10 mouse cellular contexts compared by ENCODE assay signal in genomic region chr4:144906978-144907703, GRCm38 (mm10). TPM values are rescaled to one million over a fixed set of nuclear protein-coding genes. Genes with fewer than 3 reads are reported as not detected.
DNase-seq lines count a peak whose midpoint lies in the region; ATAC-seq and TF ChIP-seq lines count a peak whose summit lies in the region.
"Had no signal": no experiment of that assay in that cellular context is flagged by ENCODE, and none has a peak within 500 bp of the region (broad histone marks: within the 10 kb centered on the region; RNA-seq: fewer than 3 reads in every experiment).

No protein-coding gene starts in this region.

- no peaks in the 10 kb centered on the region for H3K4me1 ChIP-seq in hindbrain, embryonic 16.5 days (ENCODE audit: control insufficient read depth, insufficient read depth, low read depth, low read length)
- no peaks in the 10 kb centered on the region for H3K4me1 ChIP-seq in hindbrain, postnatal 0 days (ENCODE audit: insufficient read depth, low read length)
- peaks cover 56 to 59% of the 10 kb centered on the region in 2 experiments for H3K4me1 ChIP-seq in CH12.LX (ENCODE audit: control insufficient read depth in 1 of 2, insufficient read depth in 2 of 2)
- peaks cover 48% of the 10 kb centered on the region for H3K4me1 ChIP-seq in liver, embryonic 11.5 days (replicated peaks; ENCODE audit: control insufficient read depth, insufficient read depth, low read length)

- dilution Hi-C loops in CH12.LX (cut with MboI; ENCODE audit: extremely low pct_ligation_motif_present, extremely low pct_unique_long_range_greater_than_20kb, low sequenced_read_pairs) = no loop called here

- peak; percentile 41 for DNase-seq in adrenal gland, postnatal 10 days
- DNase-seq in adrenal gland, adult (ENCODE audit: inconsistent age in 2 of 2, low spot score in 1 of 2) = no peak
- DNase-seq in hindbrain, postnatal 0 days (ENCODE audit: low spot score) = no peak
- DNase-seq in CH12.LX (ENCODE audit: extremely low read depth) = no peak
- DNase-seq in liver, embryonic 11.5 days (ENCODE audit: low spot score) = no peak
- DNase-seq in neural tube, embryonic 10.5 days (ENCODE audit: extremely low spot score, low spot score) = no peak
- DNase-seq in urinary bladder, adult 18-20 months (ENCODE audit: low spot score in 2 of 2) = no peak
- DNase-seq: cerebellum, adult 9-11 months had no signal

- TF ChIP-seq RAD21 in CH12.LX (IDR thresholded peaks at IDR 0.05; ENCODE audit: low read depth, low read length) = no peak

- TF ChIP-seq CTCF in hindbrain, postnatal 0 days (IDR thresholded peaks at IDR 0.05; ENCODE audit: low read depth) = no peak
- no peak for TF ChIP-seq CTCF in CH12.LX (conservative IDR thresholded peaks at IDR 0.05 in 1 of 2, IDR thresholded peaks at IDR 0.05 in 1 of 2; ENCODE audit: low read depth in 2 of 2, low read length in 2 of 2)

- no peak overlapping the region for H3K4me2 ChIP-seq in hindbrain, embryonic 16.5 days (ENCODE audit: low read length)
- no peak overlapping the region for H3K4me2 ChIP-seq in hindbrain, postnatal 0 days (ENCODE audit: low read depth, low read length)
- no peak overlapping the region for H3K4me2 ChIP-seq in CH12.LX (ENCODE audit: insufficient read depth, low read depth, poor library complexity, severe bottlenecking)
- no peak overlapping the region for H3K4me2 ChIP-seq in liver, embryonic 11.5 days

- peaks cover 13% of the 10 kb centered on the region for H3K79me2 ChIP-seq in CH12.LX (replicated peaks; ENCODE audit: control insufficient read depth, extremely low read depth, insufficient read depth, poor library complexity, severe bottlenecking)

- H3K4me3 ChIP-seq in hindbrain, embryonic 16.5 days (ENCODE audit: low read length) = no peak overlapping the region
- no peak overlapping the region for H3K4me3 ChIP-seq in hindbrain, postnatal 0 days (ENCODE audit: low read length)
- no peak overlapping the region for H3K4me3 ChIP-seq in CH12.LX (replicated peaks in 1 of 3; ENCODE audit: low read depth in 2 of 3, low read length in 2 of 3, poor library complexity in 1 of 3)
- H3K4me3 ChIP-seq in liver, embryonic 11.5 days (ENCODE audit: low read depth, low read length) = no peak overlapping the region

- no peak overlapping the region for H3K9ac ChIP-seq in hindbrain, embryonic 16.5 days (ENCODE audit: low read depth, low read length)
- no peak overlapping the region for H3K9ac ChIP-seq in hindbrain, postnatal 0 days (replicated peaks; ENCODE audit: low read length)
- H3K9ac ChIP-seq in CH12.LX (ENCODE audit: insufficient read depth, low read depth) = no peak overlapping the region
- no peak overlapping the region for H3K9ac ChIP-seq in liver, embryonic 11.5 days (ENCODE audit: low read depth, low read length)

- peak; percentile 9; the same call in 1 of the 2 replicates for ATAC-seq in hindbrain, embryonic 16.5 days
- ATAC-seq in hindbrain, postnatal 0 days = no peak
- ATAC-seq in liver, embryonic 11.5 days (replicated peaks; ENCODE audit: low FRiP score) = peak; percentile 8; the same call in 1 of the 2 replicates

- no peaks in the 10 kb centered on the region for H3K36me3 ChIP-seq in hindbrain, embryonic 16.5 days (ENCODE audit: control insufficient read depth, insufficient read depth, low read length)
- no peaks in the 10 kb centered on the region for H3K36me3 ChIP-seq in hindbrain, postnatal 0 days (ENCODE audit: insufficient read depth, low read length)
- H3K36me3 ChIP-seq in CH12.LX (replicated peaks in 1 of 2; ENCODE audit: control insufficient read depth in 1 of 2, insufficient read depth in 1 of 2, low read length in 1 of 2) = peaks cover 0 to 17% of the 10 kb centered on the region in 2 experiments
- H3K36me3 ChIP-seq in liver, embryonic 11.5 days (ENCODE audit: control insufficient read depth, insufficient read depth, low read length) = no peaks in the 10 kb centered on the region
- H3K36me3 ChIP-seq: G1E had no signal

- TF ChIP-seq POLR2A in CH12.LX (IDR thresholded peaks at IDR 0.05; ENCODE audit: low read depth, low read length) = no peak

- TF ChIP-seq EP300 in CH12.LX (IDR thresholded peaks at IDR 0.05; ENCODE audit: low read length) = no peak

- 82% methylated on average over 4 of the region's 4 CpGs for WGBS in hindbrain, embryonic 16.5 days
- WGBS in hindbrain, postnatal 0 days = 73% methylated on average over 4 of the region's 4 CpGs
- WGBS in liver, embryonic 11.5 days = 61% methylated on average over 4 of the region's 4 CpGs

- H3K27ac ChIP-seq in hindbrain, embryonic 16.5 days (ENCODE audit: low read depth, low read length) = no peak overlapping the region
- no peak overlapping the region for H3K27ac ChIP-seq in hindbrain, postnatal 0 days
- peak overlapping the region; percentile 59 for H3K27ac ChIP-seq in CH12.LX (ENCODE audit: insufficient read depth, low read depth)
- no peak overlapping the region for H3K27ac ChIP-seq in liver, embryonic 11.5 days (ENCODE audit: low read depth, low read length)

- H3K27me3 ChIP-seq in hindbrain, embryonic 16.5 days (replicated peaks; ENCODE audit: control insufficient read depth, insufficient read depth, low read length) = no peaks in the 10 kb centered on the region
- H3K27me3 ChIP-seq in hindbrain, postnatal 0 days (ENCODE audit: insufficient read depth, low read length) = no peaks in the 10 kb centered on the region
- H3K27me3 ChIP-seq in CH12.LX (replicated peaks) = no peaks in the 10 kb centered on the region
- no peaks in the 10 kb centered on the region for H3K27me3 ChIP-seq in liver, embryonic 11.5 days (replicated peaks; ENCODE audit: control insufficient read depth, insufficient read depth, low read length)

- no peaks in the 10 kb centered on the region for H3K9me3 ChIP-seq in hindbrain, embryonic 16.5 days (ENCODE audit: control insufficient read depth, low read length)
- no peaks in the 10 kb centered on the region for H3K9me3 ChIP-seq in hindbrain, postnatal 0 days (ENCODE audit: low read length)
- no peaks in the 10 kb centered on the region for H3K9me3 ChIP-seq in CH12.LX (replicated peaks; ENCODE audit: low read length)
- no peaks in the 10 kb centered on the region for H3K9me3 ChIP-seq in liver, embryonic 11.5 days (ENCODE audit: control insufficient read depth, low read length)
- H3K9me3 ChIP-seq: G1E had no signal

- in situ Hi-C loops in CH12.LX (cut with MboI; ENCODE audit: low pct_ligation_motif_present, low pct_unique_long_range_greater_than_20kb, low sequenced_read_pairs) = no loop called here

TF ChIP-seq in CH12.LX, 34 proteins besides CTCF, POLR2A, EP300 and RAD21:
- no peak for TF ChIP-seq MAX (IDR thresholded peaks at IDR 0.05; ENCODE audit: low read length)
- TF ChIP-seq MAZ (IDR thresholded peaks at IDR 0.05; ENCODE audit: low read depth, low read length) = no peak
- no peak for TF ChIP-seq MXI1 (IDR thresholded peaks at IDR 0.05; ENCODE audit: low read depth, low read length)
- no peak for TF ChIP-seq ZKSCAN1 (IDR thresholded peaks at IDR 0.05; ENCODE audit: borderline replicate concordance, low read depth, low read length)
- TF ChIP-seq MEF2A (IDR thresholded peaks at IDR 0.05; ENCODE audit: borderline replicate concordance, low read depth, low read length) = no peak
- TF ChIP-seq MAFK (IDR thresholded peaks at IDR 0.05; ENCODE audit: insufficient replicate concordance, low read length) = no peak
- no peak for TF ChIP-seq BHLHE40 (IDR thresholded peaks at IDR 0.05; ENCODE audit: low read depth, low read length)
- TF ChIP-seq JUN (IDR thresholded peaks at IDR 0.05; ENCODE audit: insufficient read depth, low read depth, low read length) = no peak
- no peak for TF ChIP-seq ETS1 (conservative IDR thresholded peaks at IDR 0.05; ENCODE audit: low read depth, low read length)
- no peak for TF ChIP-seq ZMIZ1 (IDR thresholded peaks at IDR 0.05; ENCODE audit: low read depth, low read length)
- TF ChIP-seq USF1 (IDR thresholded peaks at IDR 0.05; ENCODE audit: low read depth, low read length) = no peak
- TF ChIP-seq RCOR1 (conservative IDR thresholded peaks at IDR 0.05; ENCODE audit: low read depth, low read length) = no peak
- no peak for TF ChIP-seq CHD1 (IDR thresholded peaks at IDR 0.05; ENCODE audit: low read depth, low read length)

RNA-seq across cellular contexts. Expression of gene Dhrs3, which starts 14.5 kb away (rescaled TPM):
- total RNA-seq in adrenal gland, postnatal 10 days (2021) = 100 to 1,000 TPM; 108 to 126 TPM
- 51.8 and 55.7 TPM in 2 replicates for polyA plus RNA-seq in hindbrain, embryonic 16.5 days (2015; fragmentation: Nextera tagmentation; extraction: Ambion mirVana)
- 35.5 and 40.1 TPM in 2 replicates for total RNA-seq in hindbrain, postnatal 0 days (2014; rRNA removed)
- 51.8 and 59.8 TPM in 2 replicates for polyA plus RNA-seq in hindbrain, postnatal 0 days (2015; fragmentation: Nextera tagmentation; extraction: Ambion mirVana)
- total RNA-seq in CH12.LX (2012; rRNA removed) = 24.4 and 37.7 TPM in 2 replicates
- 8.7 and 10.5 TPM in 2 replicates for total RNA-seq in CH12.LX (2014; rRNA removed)
- 7.8 and 7.9 TPM in 2 replicates for polyA plus RNA-seq in CH12.LX (2012; ENCODE audit: insufficient read length, low read depth)
- 42.9 and 45.3 TPM in 2 replicates for polyA plus RNA-seq in liver, embryonic 11.5 days (2014; fragmentation: Nextera tagmentation; extraction: Ambion mirVana)
